Mouse (Mus musculus) hematopoietic stem cell, adult 5-6 weeks (primary cell): ENCODE data around the gene Arhgap22. TPM values are rescaled to one million over a fixed set of nuclear protein-coding genes. Genes with fewer than 3 reads are reported as not detected.

ENCODE experiments used
- ATAC-seq, 2 experiments: fragments of 125-278 bp in 1 of 2; replicated peaks in 1 of 2; 2 replicates each; pipeline ENCODE4 v1.8.0; 2016 to 2017; ENCODE audit warnings: inconsistent platforms in 2 of 2, mild to moderate bottlenecking in 2 of 2, moderate number of reproducible peaks in 2 of 2, low read depth in 1 of 2, moderate TSS enrichment in 1 of 2; ENCODE audit not compliant: low FRiP score in 2 of 2, poor library complexity in 2 of 2, severe bottlenecking in 2 of 2, insufficient read depth in 1 of 2, low TSS enrichment in 1 of 2
- total RNA-seq: library from RNA; stranded (forward); fragments of 172-1452, 232-1000 nt; gene quantifications from 2 replicates; pipeline ENCODE4 v1.2.3, GENCODE M21; 2017

Arhgap22 gene
- total RNA-seq, 1 experiment from 2014 or later, result not detected

- no peak for ATAC-seq
These were observed 34.9 kb downstream of the Arhgap22 start for GRCm38 (mm10) chr14:33248741-33249140.

GRCm38 (mm10) chr14:33250215-33250939 lies 36.6 kb downstream of the Arhgap22 start:
- ATAC-seq, result peak; percentile 42 to 59

- ATAC-seq, result no peak
These were observed 37.3 kb downstream of the Arhgap22 start for GRCm38 (mm10) chr14:33250956-33251745.

GRCm38 (mm10) chr14:33258256-33258655 lies 44.4 kb downstream of the Arhgap22 start:
- no peak for ATAC-seq

GRCm38 (mm10) chr14:33260131-33260530 lies 46.3 kb downstream of the Arhgap22 start:
- ATAC-seq, result no peak

GRCm38 (mm10) chr14:33264795-33265194 lies 51.0 kb downstream of the Arhgap22 start:
- ATAC-seq, result no peak

GRCm38 (mm10) chr14:33276240-33276639 lies 62.4 kb downstream of the Arhgap22 start:
- peak; percentile 58 to 62; a peak in 3 of 4 replicates for ATAC-seq

- no peak for ATAC-seq
These were observed 64.5 kb downstream of the Arhgap22 start for GRCm38 (mm10) chr14:33278374-33278773.

- ATAC-seq, result no peak
These were observed 67.1 kb downstream of the Arhgap22 start for GRCm38 (mm10) chr14:33280921-33281320.

GRCm38 (mm10) chr14:33282447-33282846 lies 68.6 kb downstream of the Arhgap22 start:
- no peak for ATAC-seq

GRCm38 (mm10) chr14:33287920-33288319 lies 74.1 kb downstream of the Arhgap22 start:
- no peak for ATAC-seq

- no peak for ATAC-seq
These were observed 76.2 kb downstream of the Arhgap22 start for GRCm38 (mm10) chr14:33290038-33290437.

GRCm38 (mm10) chr14:33294488-33294887 lies 80.7 kb downstream of the Arhgap22 start:
- no peak for ATAC-seq

GRCm38 (mm10) chr14:33296698-33297341 lies 83.0 kb downstream of the Arhgap22 start:
- no peak for ATAC-seq

GRCm38 (mm10) chr14:33300591-33300990 lies 86.8 kb downstream of the Arhgap22 start:
- no peak for ATAC-seq

GRCm38 (mm10) chr14:33303348-33303819 lies 89.6 kb downstream of the Arhgap22 start:
- peak; percentile 84 to 90 for ATAC-seq

GRCm38 (mm10) chr14:33305645-33306281 lies 91.9 kb downstream of the Arhgap22 start:
- ATAC-seq, result no peak
